Comparison of ENCODE assay signal across 25 mouse cellular contexts in the genomic region with DNA sequence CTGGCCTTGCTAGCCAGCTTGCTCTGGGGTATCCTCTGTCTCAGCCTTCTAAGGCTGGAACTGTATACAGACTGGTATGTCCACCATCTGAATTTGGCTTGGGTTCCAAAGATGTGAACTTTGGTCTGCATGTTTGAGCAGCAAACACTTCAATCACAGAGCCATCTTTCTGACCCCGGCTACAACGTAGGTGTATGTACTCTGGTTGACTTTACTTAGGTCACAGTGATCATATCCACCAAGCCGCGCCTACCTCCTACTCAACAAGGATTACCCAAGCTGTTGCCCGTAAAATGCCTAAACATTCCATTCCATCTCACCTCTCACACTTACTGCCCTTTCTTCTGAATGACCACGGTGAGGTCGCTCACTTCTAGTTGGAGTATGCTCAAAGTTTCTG. TPM values are rescaled to one million over a fixed set of nuclear protein-coding genes. Genes with fewer than 3 reads are reported as not detected.
DNase-seq lines count a peak whose midpoint lies in the region; ATAC-seq and TF ChIP-seq lines count a peak whose summit lies in the region.
"Had no signal": no experiment of that assay in that cellular context is flagged by ENCODE, and none has a peak within 500 bp of the region (broad histone marks: within the 10 kb centered on the region; RNA-seq: fewer than 3 reads in every experiment).

No protein-coding gene starts in this region.

- no peaks in the 10 kb centered on the region for H3K9me3 ChIP-seq in liver, embryonic 11.5 days (ENCODE audit: control insufficient read depth, low read length)
- no peaks in the 10 kb centered on the region for H3K9me3 ChIP-seq in liver, embryonic 14.5 days (ENCODE audit: control insufficient read depth, low read length)
- H3K9me3 ChIP-seq in liver, postnatal 0 days (ENCODE audit: low read length), result no peaks in the 10 kb centered on the region
- H3K9me3 ChIP-seq: embryonic facial prominence, embryonic 12.5 days; embryonic facial prominence, embryonic 15.5 days; heart, embryonic 12.5 days; heart, embryonic 15.5 days; hindbrain, embryonic 10.5 days; hindbrain, embryonic 13.5 days had no signal

- WGBS in liver, embryonic 11.5 days, result 79% methylated on average over 7 of the region's 7 CpGs
- 60% methylated on average over 7 of the region's 7 CpGs for WGBS in liver, embryonic 14.5 days (ENCODE audit: insufficient replicate concordance)
- 57% methylated on average over 7 of the region's 7 CpGs for WGBS in liver, postnatal 0 days (ENCODE audit: insufficient replicate concordance)

- peak; percentile 13 for DNase-seq in liver
- DNase-seq in liver, embryonic 11.5 days (ENCODE audit: low spot score), result no peak
- DNase-seq in liver, embryonic 14.5 days (ENCODE audit: low read depth in 3 of 3, low spot score in 3 of 3), result peak; percentile 16 to 24 (median 23)
- DNase-seq in liver, postnatal 0 days, result peak; percentile 45
- no peak for DNase-seq in embryo, embryonic 10.5 days (ENCODE audit: low spot score)
- DNase-seq in thymus, postnatal 0 days (ENCODE audit: low spot score), result no peak
- DNase-seq: adrenal gland, postnatal 10 days; adrenal gland, postnatal 36 days; cerebellum, adult 18-20 months; cerebellum, adult 9-10 months; cerebellum, postnatal 14 days; forebrain, postnatal 0 days; gastrocnemius, adult 2 months; gastrocnemius, postnatal 14 days; heart, adult 18-20 months; heart, postnatal 10 days; heart, postnatal 36 days had no signal

- no peaks in the 10 kb centered on the region; the same call in 1 of the 2 replicates for H3K4me1 ChIP-seq in liver, embryonic 11.5 days (replicated peaks; ENCODE audit: control insufficient read depth, insufficient read depth, low read length)
- H3K4me1 ChIP-seq in liver, embryonic 14.5 days (replicated peaks; ENCODE audit: control insufficient read depth in 2 of 2, insufficient read depth in 2 of 2, low read length in 1 of 2), result peaks cover 0 to 5% of the 10 kb centered on the region in 2 experiments; a peak in 2 of 4 replicates
- peaks cover 16% of the 10 kb centered on the region for H3K4me1 ChIP-seq in liver, postnatal 0 days (ENCODE audit: insufficient read depth)

- no peak overlapping the region for H3K4me3 ChIP-seq in liver, embryonic 11.5 days (ENCODE audit: low read depth, low read length)
- H3K4me3 ChIP-seq in liver, embryonic 14.5 days (ENCODE audit: insufficient read depth in 1 of 2, low read depth in 2 of 2, low read length in 2 of 2), result no peak overlapping the region
- H3K4me3 ChIP-seq in liver, postnatal 0 days (ENCODE audit: low read depth, low read length), result no peak overlapping the region
- H3K4me3 ChIP-seq: embryonic facial prominence, embryonic 12.5 days; embryonic facial prominence, embryonic 15.5 days; gastrocnemius, adult 2 months; heart, embryonic 12.5 days; heart, embryonic 15.5 days; hindbrain, embryonic 10.5 days; hindbrain, embryonic 13.5 days had no signal

- no peak for TF ChIP-seq EP300 in liver, embryonic 14.5 days (IDR thresholded peaks at IDR 0.05; ENCODE audit: low read depth)
- peak; percentile 66 for TF ChIP-seq EP300 in liver, postnatal 0 days (IDR thresholded peaks at IDR 0.05; ENCODE audit: low read depth)

- no peak overlapping the region for H3K9ac ChIP-seq in liver, embryonic 11.5 days (ENCODE audit: low read depth, low read length)
- H3K9ac ChIP-seq in liver, embryonic 14.5 days (replicated peaks), result no peak overlapping the region
- H3K9ac ChIP-seq in liver, postnatal 0 days (replicated peaks), result no peak overlapping the region
- H3K9ac ChIP-seq: embryonic facial prominence, embryonic 12.5 days; embryonic facial prominence, embryonic 15.5 days; forebrain, postnatal 0 days; heart, embryonic 12.5 days; heart, embryonic 15.5 days; hindbrain, embryonic 13.5 days had no signal

- H3K36me3 ChIP-seq in liver, embryonic 11.5 days (ENCODE audit: control insufficient read depth, insufficient read depth, low read length), result no peaks in the 10 kb centered on the region
- H3K36me3 ChIP-seq in liver, embryonic 14.5 days (replicated peaks; ENCODE audit: control insufficient read depth, insufficient read depth, low read depth), result no peaks in the 10 kb centered on the region
- no peaks in the 10 kb centered on the region for H3K36me3 ChIP-seq in liver, postnatal 0 days (replicated peaks; ENCODE audit: insufficient read depth, low read length)
- H3K36me3 ChIP-seq: embryonic facial prominence, embryonic 12.5 days; embryonic facial prominence, embryonic 15.5 days; heart, embryonic 12.5 days; heart, embryonic 15.5 days; hindbrain, embryonic 13.5 days had no signal

- H3K4me2 ChIP-seq in liver, embryonic 11.5 days, result no peak overlapping the region
- peak overlapping the region; percentile 32; the same call in 1 of the 2 replicates for H3K4me2 ChIP-seq in liver, embryonic 14.5 days (ENCODE audit: low read depth)
- H3K4me2 ChIP-seq in liver, postnatal 0 days (ENCODE audit: low read depth, low read length), result peak overlapping the region; percentile 49
- H3K4me2 ChIP-seq: embryonic facial prominence, embryonic 12.5 days; embryonic facial prominence, embryonic 15.5 days; heart, embryonic 12.5 days; heart, embryonic 15.5 days; hindbrain, embryonic 13.5 days had no signal

- TF ChIP-seq CTCF in liver, embryonic 14.5 days (IDR thresholded peaks at IDR 0.05; ENCODE audit: low read depth), result no peak
- TF ChIP-seq CTCF in liver, postnatal 0 days (IDR thresholded peaks at IDR 0.05; ENCODE audit: low read depth), result no peak

- no peak for ATAC-seq in liver, embryonic 11.5 days (replicated peaks; ENCODE audit: low FRiP score)
- peak; percentile 68 for ATAC-seq in liver, embryonic 14.5 days (ENCODE audit: insufficient read depth)
- peak; percentile 91 for ATAC-seq in liver, postnatal 0 days
- ATAC-seq: forebrain, embryonic 14.5 days; forebrain, postnatal 0 days; hindbrain, embryonic 16.5 days had no signal

- H3K27me3 ChIP-seq in liver, embryonic 11.5 days (replicated peaks; ENCODE audit: control insufficient read depth, insufficient read depth, low read length), result no peaks in the 10 kb centered on the region
- H3K27me3 ChIP-seq in liver, embryonic 14.5 days (ENCODE audit: control insufficient read depth, insufficient read depth, low read length), result no peaks in the 10 kb centered on the region
- H3K27me3 ChIP-seq in liver, postnatal 0 days (ENCODE audit: insufficient read depth, low read length), result no peaks in the 10 kb centered on the region
- H3K27me3 ChIP-seq: embryonic facial prominence, embryonic 15.5 days; heart, embryonic 15.5 days; hindbrain, embryonic 13.5 days had no signal

- H3K27ac ChIP-seq in liver, embryonic 11.5 days (ENCODE audit: low read depth, low read length), result no peak overlapping the region
- no peak overlapping the region for H3K27ac ChIP-seq in liver, embryonic 14.5 days
- peak overlapping the region; percentile 82 for H3K27ac ChIP-seq in liver, postnatal 0 days (ENCODE audit: low read depth)
- H3K27ac ChIP-seq: embryonic facial prominence, embryonic 12.5 days; embryonic facial prominence, embryonic 15.5 days; gastrocnemius, adult 2 months; heart, embryonic 15.5 days; hindbrain, embryonic 10.5 days had no signal

RNA-seq across cellular contexts. Expression of a gene that starts 14.5 kb away (rescaled TPM):
- polyA plus RNA-seq in liver, embryonic 11.5 days (2014; fragmentation: Nextera tagmentation; extraction: Ambion mirVana), result 10.7 and 11.4 TPM in 2 replicates
- 2.7 and 2.9 TPM in 2 replicates for polyA plus RNA-seq in liver, embryonic 14.5 days (2012; rRNA removed)
- polyA plus RNA-seq in liver, embryonic 14.5 days (2014; fragmentation: Nextera tagmentation; extraction: Ambion mirVana), result 3.8 and 4.6 TPM in 2 replicates
- polyA plus RNA-seq in liver, postnatal 0 days (2015; fragmentation: Nextera tagmentation; extraction: Ambion mirVana), result 8.4 and 8.8 TPM in 2 replicates
- 32.6 and 36.2 TPM in 2 replicates for polyA plus RNA-seq in thymus, postnatal 0 days (2015; fragmentation: Nextera tagmentation; extraction: Ambion mirVana)

Comparison
In these comparisons a context has a peak if more than half of its experiments do, and no peak if none do; other contexts are left out.
1. DNase-seq: peak in liver (single experiment), liver, embryonic 14.5 days (3 of 3) and liver, postnatal 0 days (single experiment); none in liver, embryonic 11.5 days (single experiment), embryo, embryonic 10.5 days (single experiment) and thymus, postnatal 0 days (single experiment).